Mouse (Mus musculus): ENCODE measurements around the gene Zdhhc4.

Zdhhc4 gene

DNA sequence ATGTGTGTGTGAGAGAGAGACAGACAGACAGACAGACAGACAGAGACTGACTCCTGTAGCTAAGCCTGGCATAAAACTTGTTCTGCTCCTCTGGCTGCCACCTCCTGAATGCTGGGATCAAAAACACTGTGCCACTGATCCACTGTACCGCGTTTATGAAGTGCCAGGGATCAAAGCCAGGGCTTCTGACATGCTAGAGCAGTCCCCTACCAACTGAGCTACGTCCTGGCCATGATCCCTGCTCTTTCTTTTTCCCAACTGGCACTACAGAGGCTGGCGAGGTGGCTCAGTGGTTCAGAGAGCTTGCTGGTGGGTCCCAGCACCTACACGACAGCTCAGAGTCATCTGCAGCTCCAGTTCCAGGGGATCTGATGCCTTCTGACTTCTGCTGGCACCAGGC is 53.3 kb downstream of the Zdhhc4 start:
- DNase-seq (ENCODE audit: low read depth, low spot score): no peak

GRCm38 (mm10) chr5:143272540-143273330 is 56.3 kb downstream of the Zdhhc4 start:
- no peak for DNase-seq (ENCODE audit: low read depth, low spot score)

DNA sequence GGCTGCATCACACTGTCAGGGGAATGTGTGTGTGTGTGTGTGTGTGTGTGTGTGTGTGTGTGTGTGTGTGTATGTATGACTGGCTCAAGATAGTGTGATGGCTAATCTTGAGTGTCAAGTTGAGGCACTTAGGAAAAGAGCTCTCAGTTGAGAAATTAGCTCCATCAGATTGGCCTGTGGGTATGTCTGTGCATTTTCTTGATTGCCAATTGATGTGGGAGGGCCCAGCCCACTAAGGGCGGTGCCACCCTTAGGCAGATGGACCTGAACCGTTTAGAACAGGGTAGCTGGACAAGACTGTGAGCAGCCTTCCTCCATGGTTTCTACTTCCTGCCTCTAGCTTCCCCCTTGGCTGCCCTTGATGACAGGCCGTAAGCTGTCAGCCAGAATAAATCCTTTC is 56.9 kb downstream of the Zdhhc4 start:
- no peak for DNase-seq (ENCODE audit: low read depth, low spot score)

- DNase-seq (ENCODE audit: low read depth, low spot score): peak; percentile 65
Observed at GRCm38 (mm10) chr5:143271642-143272041, 57.4 kb downstream of the Zdhhc4 start.

GRCm38 (mm10) chr5:143270151-143270519 is 58.9 kb downstream of the Zdhhc4 start:
- DNase-seq (ENCODE audit: low read depth, low spot score): no peak

- DNase-seq (ENCODE audit: low read depth, low spot score): peak; percentile 58
Observed at GRCm38 (mm10) chr5:143269363-143270150, 59.5 kb downstream of the Zdhhc4 start, which contains the start of gene Zfp316. Gene Zfp316 (minus strand): TSS chr5:143270022.

- DNase-seq (ENCODE audit: low read depth, low spot score): no peak
Observed at GRCm38 (mm10) chr5:143268985-143269362, 60.1 kb downstream of the Zdhhc4 start.

DNA sequence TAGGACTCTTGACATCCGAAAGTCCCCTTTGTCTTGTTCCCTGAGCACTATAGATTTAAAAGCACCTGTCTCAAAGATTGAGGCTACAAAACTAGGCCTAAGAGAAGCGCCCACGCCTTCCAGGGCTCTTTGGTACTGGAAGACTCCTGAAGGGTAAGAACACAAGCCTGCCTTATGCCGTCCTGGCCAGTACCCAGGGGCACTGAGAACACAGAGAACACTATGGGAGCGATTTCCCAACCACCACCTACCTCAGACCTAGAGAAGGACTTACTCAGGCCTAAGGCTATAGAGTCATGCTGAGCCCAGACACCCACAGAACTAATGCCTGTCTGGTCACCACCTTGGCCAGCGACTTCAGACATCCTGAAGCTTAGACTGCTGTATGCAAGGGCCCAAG is 62.3 kb downstream of the Zdhhc4 start:
- DNase-seq (ENCODE audit: low read depth, low spot score): no peak
